Mouse (Mus musculus) cerebral cortex, adult 2 months (tissue): ENCODE data around the gene Mrpl41.

Experiments
- WGBS: fragments of 180-500 bp; shearing (Covaris S2); methylation state at CpG from one replicate; pipeline ENCODE4 v1.1.7; 2018; 5-methylcytosine and 5-hydroxymethylcytosine counted together

Gene Mrpl41

DNA sequence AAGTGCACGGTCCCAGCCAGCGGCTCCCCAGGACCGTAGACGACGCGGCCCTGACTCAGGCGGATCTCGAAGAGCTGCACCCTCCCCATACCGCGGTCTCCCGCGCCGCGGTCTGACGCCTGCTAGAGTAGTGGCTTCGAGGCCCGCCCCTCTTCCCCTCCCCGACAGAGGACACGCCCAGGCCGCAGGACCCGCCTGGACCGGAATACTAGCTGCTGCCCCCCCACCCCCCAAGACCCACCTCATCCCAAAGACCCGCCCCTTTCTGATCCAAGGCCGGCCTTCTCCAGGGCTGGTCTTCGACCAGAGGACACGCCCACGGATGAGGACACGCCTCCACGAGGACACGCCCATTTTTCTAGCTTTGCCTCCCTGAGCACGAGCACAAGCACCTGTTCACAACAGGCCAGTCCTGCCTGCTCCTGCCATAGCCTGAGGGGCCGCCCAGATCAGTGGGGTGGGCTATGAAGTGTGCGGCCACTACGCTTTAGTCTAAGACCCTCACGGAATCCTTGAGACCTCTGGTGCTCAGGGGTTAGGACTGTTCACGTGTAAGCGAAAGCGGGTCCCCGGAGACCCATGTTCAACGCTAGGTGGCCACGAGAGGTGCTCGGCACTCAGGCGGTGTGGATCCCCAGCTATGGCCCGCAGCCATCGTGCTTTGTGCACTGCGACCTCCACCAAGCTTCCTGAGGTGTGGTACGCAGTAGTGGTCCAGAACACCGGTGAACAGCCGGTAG lies 39.7 kb downstream of the Mrpl41 start, which contains the start of gene Arrdc1:
Gene Arrdc1, minus strand, starts transcription at position 196 of the 740 bp plus-strand sequence.
- WGBS = under 1% methylated on average over 49 of the region's 49 CpGs

DNA sequence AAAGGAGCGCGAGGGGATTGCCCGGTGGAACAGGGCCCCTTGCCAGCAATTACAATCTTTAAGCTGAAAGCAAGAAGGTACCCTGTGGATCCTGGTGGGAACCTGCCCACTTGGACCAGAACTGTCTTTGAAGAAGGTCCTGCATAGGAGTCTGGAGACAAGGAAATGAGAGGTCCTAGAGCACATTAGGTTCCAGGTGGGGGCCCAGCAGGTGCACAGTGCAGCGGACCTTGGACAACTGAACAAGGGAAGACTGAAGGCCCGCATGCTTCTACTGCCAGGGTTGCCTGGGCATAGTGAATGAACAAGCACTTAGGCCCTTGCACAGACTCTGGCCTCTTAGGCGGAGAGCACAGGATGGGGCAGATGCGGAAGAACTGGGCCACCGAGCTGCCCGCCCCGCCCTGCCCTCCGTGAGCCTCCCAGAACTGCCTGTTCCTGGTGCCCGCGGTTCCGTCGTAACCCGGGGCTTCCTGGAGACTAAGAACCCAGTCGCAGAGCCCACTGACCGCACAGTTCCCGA lies 40.4 kb downstream of the Mrpl41 start:
- 6% methylated on average over 19 of the region's 19 CpGs for WGBS

DNA sequence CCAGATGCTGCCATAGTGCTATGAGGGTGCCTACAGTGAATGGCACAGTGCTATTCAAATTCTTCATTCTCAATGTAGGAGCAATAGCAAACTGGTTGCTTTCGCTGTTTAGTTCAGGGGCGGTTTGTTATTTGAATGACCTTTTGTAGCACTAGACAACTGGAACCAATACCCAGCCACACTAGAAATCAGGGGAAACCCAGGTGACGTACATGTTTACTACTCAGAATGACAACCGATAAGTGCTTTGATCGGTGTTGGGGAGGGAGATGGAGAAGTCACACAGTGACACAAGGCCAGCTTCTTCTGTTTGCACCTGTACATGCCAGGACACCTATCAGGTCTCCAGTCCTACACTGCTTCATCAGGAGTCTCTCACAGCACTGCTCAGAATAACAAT lies 45.3 kb downstream of the Mrpl41 start:
- WGBS = 94% methylated on average over 5 of the region's 5 CpGs

DNA sequence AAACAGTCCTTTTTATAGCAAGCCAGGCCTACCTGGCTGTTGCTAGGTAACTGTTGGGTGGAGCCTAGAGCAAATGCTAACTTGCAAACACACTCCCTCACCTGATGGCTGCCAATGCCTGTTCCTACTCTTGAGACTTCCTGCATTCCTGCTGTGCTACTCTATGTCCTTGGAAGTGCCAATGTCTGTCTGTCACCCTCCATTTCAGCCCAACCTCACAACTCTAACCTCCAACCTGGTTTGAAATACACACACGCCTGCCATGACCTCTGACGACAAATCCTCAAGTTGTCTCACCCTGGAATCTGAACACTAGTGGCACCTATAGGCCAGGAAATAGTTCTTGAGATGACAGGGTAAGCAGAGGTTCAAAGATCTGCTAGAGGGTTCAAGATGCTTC lies 45.8 kb downstream of the Mrpl41 start:
- 80% methylated on average over 2 of the region's 2 CpGs for WGBS

DNA sequence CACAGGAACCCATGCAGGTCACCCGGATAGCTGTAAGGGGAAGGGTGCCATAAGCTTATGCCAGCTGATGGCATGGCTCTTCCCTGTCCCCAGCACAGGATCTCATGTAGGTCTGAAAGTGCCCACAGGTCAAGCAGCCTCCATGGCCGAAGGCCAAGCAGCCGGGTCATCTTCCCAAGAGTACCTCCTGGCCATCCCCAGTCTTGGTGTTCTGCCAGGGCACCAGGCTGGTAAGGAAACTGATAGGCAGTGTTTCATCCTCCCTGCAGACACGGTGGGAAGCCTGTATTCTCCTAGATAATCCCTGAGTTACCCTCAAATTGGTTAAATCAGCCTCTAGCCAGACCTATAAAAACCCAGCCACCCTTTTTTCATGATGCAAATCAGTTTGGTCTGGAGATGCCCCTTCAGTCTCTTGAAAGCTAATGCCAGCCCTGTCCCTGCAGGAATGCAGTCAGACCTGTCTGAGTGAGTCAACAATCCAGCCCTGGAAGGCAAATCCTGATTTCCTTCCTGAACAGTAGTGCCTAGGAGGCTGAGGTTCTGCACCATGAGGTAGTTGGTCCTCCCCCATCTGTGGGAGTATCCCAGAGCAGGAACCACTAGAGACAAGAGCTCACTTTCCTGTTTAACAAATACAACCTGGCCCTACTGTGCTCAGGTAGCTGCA lies 47.0 kb downstream of the Mrpl41 start:
- 54% methylated on average over 4 of the region's 4 CpGs for WGBS

DNA sequence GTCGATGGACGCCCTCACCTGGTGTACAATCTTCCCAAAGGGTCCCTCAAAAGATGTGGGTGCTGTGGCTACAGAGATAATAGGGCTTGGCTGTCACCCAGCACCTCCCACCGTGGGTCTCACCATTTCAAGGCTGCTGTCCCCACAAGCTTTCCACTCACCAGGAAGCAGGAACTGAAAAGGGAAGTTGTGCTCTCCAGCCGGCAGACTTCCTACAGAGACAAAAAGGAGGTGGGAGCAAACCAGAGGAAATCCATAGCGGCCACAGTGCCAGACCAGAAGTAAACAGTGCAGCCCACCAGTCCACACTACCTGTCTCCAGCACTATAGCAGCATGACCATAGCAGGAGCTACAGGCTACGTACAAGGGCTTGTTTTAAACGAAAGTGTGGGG lies 47.9 kb downstream of the Mrpl41 start:
- 70% methylated on average over 7 of the region's 7 CpGs for WGBS

DNA sequence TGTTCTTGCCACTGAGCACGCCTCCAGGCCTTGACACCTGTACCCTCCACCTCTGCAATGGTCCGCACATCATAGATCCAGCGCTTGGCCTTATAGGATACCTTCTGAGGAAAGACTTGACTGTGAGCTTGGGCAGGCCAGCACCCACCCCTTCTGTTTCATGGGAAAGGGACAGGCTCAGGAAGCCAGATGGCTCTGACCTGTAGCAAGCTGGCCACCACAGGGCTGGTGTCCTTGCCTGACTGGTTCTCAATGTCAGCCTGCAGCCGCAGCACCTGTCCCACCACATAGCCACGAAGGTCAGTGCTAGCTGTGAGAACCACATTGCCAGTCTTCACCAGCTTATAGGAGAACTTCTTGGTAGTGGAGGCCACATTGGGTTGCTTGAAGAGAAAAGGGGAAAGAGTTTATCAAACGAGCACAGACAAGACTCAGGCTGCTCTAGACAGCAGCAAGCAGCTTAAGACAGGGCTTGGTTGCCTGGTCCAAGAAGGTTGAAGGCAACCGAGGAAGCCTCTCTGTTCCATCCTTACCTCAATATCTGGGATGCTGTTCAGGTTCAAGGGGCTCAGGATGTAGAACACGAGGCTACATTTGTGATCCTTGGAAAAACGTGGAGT lies 48.4 kb downstream of the Mrpl41 start:
- 84% methylated on average over 9 of the region's 9 CpGs for WGBS

DNA sequence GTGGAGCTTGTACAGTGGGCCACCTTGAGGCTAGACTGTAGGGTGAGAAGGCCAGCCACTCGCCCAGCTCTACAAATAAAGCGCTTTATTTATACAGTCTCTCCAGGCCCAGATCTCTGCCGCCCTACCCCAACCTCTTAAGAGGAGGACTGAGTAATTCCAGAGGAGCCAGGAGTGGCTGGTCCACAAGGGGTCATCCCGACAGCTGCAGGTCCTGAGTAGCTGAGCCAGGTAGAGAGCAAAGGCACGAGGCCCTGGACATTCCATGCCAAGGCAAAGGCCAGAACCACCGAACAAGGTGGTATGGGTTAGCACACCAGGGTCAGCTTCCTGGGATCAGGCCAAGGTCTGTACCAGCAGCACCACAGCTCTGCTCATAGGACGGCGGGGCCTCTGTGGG lies 49.6 kb downstream of the Mrpl41 start:
- WGBS = 91% methylated on average over 8 of the region's 8 CpGs
